Mouse (Mus musculus): Measurements from ENCODE around the gene Fbxw10. TPM values are rescaled to one million over a fixed set of nuclear protein-coding genes. Genes with fewer than 3 reads are reported as not detected.
A peak's percentile ranks its signal among the peaks of the same experiment; 100 is the strongest.

Gene Fbxw10
- polyA plus RNA-seq, 1 experiment from 2014 or later: 0.14 TPM

- Histone ChIP-seq H3K4me3 (replicated peaks) (no peak overlapping the region), H3K27me3 (replicated peaks) (no peaks in the 10 kb centered on the region), H3K4me2 (replicated peaks) (no peak overlapping the region), H3K9ac (no peak overlapping the region), H3K9me3 (no peaks in the 10 kb centered on the region), H3K27ac (0 out of 2 replicates have a peak overlapping the region, but pooled peaks have one; percentile 44), H3K4me1 (replicated peaks) (0 out of 2 replicates have a peak, but pooled peaks cover 7% of the 10 kb centered on the region), H3K36me3 (no peaks in the 10 kb centered on the region)
- ATAC-seq: no peak
- 48% methylated on average over 4 of the region's 4 CpGs for WGBS
Observed at GRCm38 (mm10) chr11:62847655-62848191, 854 bp downstream of the Fbxw10 start.

GRCm38 (mm10) chr11:62848301-62848700 is 1.4 kb downstream of the Fbxw10 start:
- Histone ChIP-seq H3K27me3 (replicated peaks) (no peaks in the 10 kb centered on the region), H3K4me1 (replicated peaks) (0 out of 2 replicates have a peak, but pooled peaks cover 7% of the 10 kb centered on the region), H3K9ac (no peak overlapping the region), H3K36me3 (no peaks in the 10 kb centered on the region), H3K4me2 (replicated peaks) (no peak overlapping the region), H3K4me3 (replicated peaks) (no peak overlapping the region), H3K9me3 (no peaks in the 10 kb centered on the region), H3K27ac (no peak overlapping the region)
- ATAC-seq: no peak
- 38% methylated on average over 2 of the region's 2 CpGs for WGBS

DNA sequence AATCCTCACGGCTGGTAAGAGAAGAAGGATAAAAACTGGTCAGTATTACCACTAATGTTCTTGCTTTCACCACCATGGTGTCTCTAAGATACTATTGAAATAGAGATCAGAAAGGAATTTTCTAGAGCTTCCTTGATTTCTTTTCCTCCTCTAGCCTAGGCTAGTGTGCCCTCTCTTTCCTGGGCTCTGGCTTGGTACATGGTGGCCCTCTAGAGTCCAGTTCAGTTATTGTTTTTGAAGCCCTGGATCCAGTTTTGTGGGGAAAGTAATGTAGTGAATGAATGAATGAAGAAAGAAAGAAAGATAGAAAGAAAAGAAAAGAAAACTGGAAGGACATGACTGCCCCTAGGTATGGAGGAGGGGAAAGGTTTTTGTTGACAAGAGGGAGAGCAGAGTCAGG is 4.3 kb downstream of the Fbxw10 start:
- H3K4me3 ChIP-seq (replicated peaks): no peak overlapping the region
- 95% methylated on average over 1 of the region's 1 CpGs for WGBS
- ATAC-seq: no peak

DNA sequence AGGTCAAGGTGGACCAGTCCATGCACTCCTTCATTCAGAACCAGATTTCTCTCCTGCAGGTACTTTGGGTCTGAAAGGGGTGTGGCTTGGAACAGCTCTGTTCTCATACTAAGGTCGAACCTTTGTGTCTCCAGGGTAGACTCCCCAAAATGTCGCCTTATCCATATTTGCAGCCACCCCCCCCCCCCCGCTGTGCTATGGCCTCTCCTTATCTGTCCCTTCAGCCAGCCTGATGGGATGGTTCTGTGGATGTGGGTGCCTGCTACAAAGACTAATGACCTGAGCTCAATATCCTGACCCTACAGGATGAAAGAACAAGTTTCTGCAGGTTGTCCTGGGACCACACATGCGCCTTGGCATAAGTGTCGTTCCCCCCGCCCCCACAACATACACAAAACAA is 6.5 kb downstream of the Fbxw10 start:
- Histone ChIP-seq H3K36me3 (no peaks in the 10 kb centered on the region), H3K4me3 (replicated peaks) (no peak overlapping the region)
- ATAC-seq: no peak

More for the DNA sequence above, 4.3 kb downstream of the Fbxw10 start:
- Histone ChIP-seq H3K9ac (no peak overlapping the region), H3K4me1 (replicated peaks) (0 out of 2 replicates have a peak, but pooled peaks cover 7% of the 10 kb centered on the region), H3K27ac (no peak overlapping the region), H3K4me2 (replicated peaks) (no peak overlapping the region), H3K27me3 (replicated peaks) (no peaks in the 10 kb centered on the region), H3K9me3 (no peaks in the 10 kb centered on the region), H3K36me3 (no peaks in the 10 kb centered on the region)

DNA sequence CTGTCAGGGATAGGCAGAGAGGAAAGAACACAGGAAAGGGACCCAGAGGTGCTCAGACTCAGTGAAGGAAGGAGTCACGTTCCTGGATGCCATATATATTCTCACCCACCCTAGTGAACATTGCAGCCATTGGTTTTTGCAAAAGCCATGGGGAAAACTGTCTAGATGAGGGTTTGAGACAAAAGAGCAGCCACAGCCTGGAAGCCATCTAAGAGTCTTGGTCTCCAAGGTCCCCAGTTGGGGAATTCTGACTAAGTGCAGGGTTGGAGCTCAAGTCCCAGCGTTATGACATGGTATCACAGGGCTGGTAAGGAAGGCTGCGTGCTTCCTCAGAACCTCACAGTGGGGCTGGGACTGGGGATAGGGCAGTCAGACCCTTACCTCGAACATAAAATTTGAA is 18.7 kb downstream of the Fbxw10 start:
- 71% methylated on average over 4 of the region's 4 CpGs for WGBS

More for the DNA sequence above, 6.5 kb downstream of the Fbxw10 start:
- Histone ChIP-seq H3K27me3 (replicated peaks) (no peaks in the 10 kb centered on the region), H3K4me2 (replicated peaks) (no peak overlapping the region), H3K27ac (no peak overlapping the region), H3K9ac (no peak overlapping the region), H3K9me3 (no peaks in the 10 kb centered on the region), H3K4me1 (replicated peaks) (no peaks in the 10 kb centered on the region)
- WGBS: 82% methylated on average over 6 of the region's 6 CpGs

DNA sequence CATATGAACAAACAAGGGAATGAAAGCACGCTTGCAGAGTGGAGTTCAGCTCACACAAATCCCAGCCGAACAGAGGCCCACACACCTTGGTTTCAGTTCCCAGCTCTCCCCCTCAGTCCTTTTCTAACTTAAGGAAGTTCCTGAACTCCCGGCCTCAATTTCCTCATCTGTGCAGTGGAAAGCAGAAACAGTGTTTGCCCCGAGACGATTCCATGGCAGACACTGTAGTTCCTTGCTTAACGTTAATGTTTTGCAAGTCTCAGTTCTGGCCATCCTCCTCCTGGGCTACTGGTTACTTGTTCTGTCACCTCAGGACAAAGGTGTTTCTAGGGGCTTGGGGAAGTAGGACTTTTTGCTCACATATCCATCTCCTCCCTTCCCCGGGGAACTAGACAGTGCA is 19.8 kb downstream of the Fbxw10 start:
- no peaks in the 10 kb centered on the region for H3K36me3 ChIP-seq
- no peak overlapping the region for H3K9ac ChIP-seq
- no peaks in the 10 kb centered on the region for H3K9me3 ChIP-seq
- no peak overlapping the region for H3K27ac ChIP-seq
- WGBS: 80% methylated on average over 7 of the region's 7 CpGs
- ATAC-seq: no peak
- no peaks in the 10 kb centered on the region for H3K4me1 ChIP-seq (replicated peaks)
- no peak overlapping the region for H3K4me2 ChIP-seq (replicated peaks)
- no peaks in the 10 kb centered on the region for H3K27me3 ChIP-seq (replicated peaks)
- no peak overlapping the region for H3K4me3 ChIP-seq (replicated peaks)

More for the DNA sequence above, 18.7 kb downstream of the Fbxw10 start:
- Histone ChIP-seq H3K9me3 (no peaks in the 10 kb centered on the region), H3K9ac (no peak overlapping the region), H3K27me3 (replicated peaks) (no peaks in the 10 kb centered on the region), H3K4me2 (replicated peaks) (no peak overlapping the region), H3K4me3 (replicated peaks) (no peak overlapping the region), H3K4me1 (replicated peaks) (no peaks in the 10 kb centered on the region), H3K27ac (no peak overlapping the region), H3K36me3 (no peaks in the 10 kb centered on the region)
- ATAC-seq: no peak

DNA sequence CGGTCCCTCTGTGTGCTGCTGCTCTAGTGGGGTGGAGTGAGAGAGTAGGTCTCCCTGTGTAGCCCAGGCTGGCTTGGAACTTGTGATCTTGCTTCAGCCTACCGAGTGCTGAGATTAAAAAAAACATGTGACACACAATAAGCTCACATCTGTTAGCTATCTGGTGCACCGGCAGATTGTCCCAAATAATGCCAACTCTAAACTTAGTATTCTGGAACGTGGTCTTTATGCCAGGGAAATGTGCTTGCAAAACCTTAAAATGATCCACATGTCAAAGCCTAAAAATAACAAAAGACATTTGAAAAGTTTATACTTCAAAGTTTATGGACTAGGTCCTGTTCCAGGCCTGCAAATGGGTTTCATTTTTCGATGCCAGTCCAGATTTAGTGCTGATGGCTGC is 22.3 kb downstream of the Fbxw10 start:
- Histone ChIP-seq H3K9me3 (no peaks in the 10 kb centered on the region), H3K27me3 (replicated peaks) (no peaks in the 10 kb centered on the region), H3K27ac (no peak overlapping the region), H3K9ac (no peak overlapping the region), H3K4me2 (replicated peaks) (no peak overlapping the region), H3K4me3 (replicated peaks) (no peak overlapping the region), H3K4me1 (replicated peaks) (no peaks in the 10 kb centered on the region), H3K36me3 (no peaks in the 10 kb centered on the region)
- 74% methylated on average over 5 of the region's 5 CpGs for WGBS
- no peak for ATAC-seq

- Histone ChIP-seq H3K4me2 (replicated peaks) (no peak overlapping the region), H3K9me3 (no peaks in the 10 kb centered on the region), H3K4me1 (replicated peaks) (no peaks in the 10 kb centered on the region), H3K4me3 (replicated peaks) (no peak overlapping the region), H3K9ac (no peak overlapping the region), H3K27ac (no peak overlapping the region), H3K36me3 (no peaks in the 10 kb centered on the region), H3K27me3 (replicated peaks) (no peaks in the 10 kb centered on the region)
- 76% methylated on average over 8 of the region's 8 CpGs for WGBS
- no peak for ATAC-seq
Observed at GRCm38 (mm10) chr11:62869715-62870371, 23.0 kb downstream of the Fbxw10 start.

DNA sequence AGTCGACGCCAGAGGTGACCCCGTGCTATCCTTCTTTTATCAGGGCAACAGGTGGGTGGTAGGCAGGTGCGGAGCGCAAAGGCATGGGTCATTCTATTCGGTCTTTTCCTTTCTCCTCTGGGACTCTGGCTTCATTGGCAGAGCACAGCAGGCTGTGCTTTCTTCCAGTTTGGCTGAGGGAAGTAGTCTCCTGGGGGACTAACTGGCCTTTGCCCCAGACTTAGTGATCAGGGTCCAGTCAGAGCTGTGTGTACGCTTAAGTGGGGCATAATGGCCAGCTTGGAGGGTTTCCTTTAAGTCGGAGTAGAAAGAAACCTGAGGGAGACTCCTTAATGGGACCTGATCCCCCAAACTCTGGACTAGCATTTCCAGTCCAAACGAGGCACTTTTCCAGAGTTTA is 26.6 kb downstream of the Fbxw10 start:
- no peak overlapping the region for H3K27ac ChIP-seq
- no peaks in the 10 kb centered on the region for H3K36me3 ChIP-seq
- no peaks in the 10 kb centered on the region for H3K9me3 ChIP-seq
- H3K9ac ChIP-seq: no peak overlapping the region
- H3K4me3 ChIP-seq (replicated peaks): no peak overlapping the region
- H3K27me3 ChIP-seq (replicated peaks): no peaks in the 10 kb centered on the region
- no peak for ATAC-seq
- no peak overlapping the region for H3K4me2 ChIP-seq (replicated peaks)
- no peaks in the 10 kb centered on the region for H3K4me1 ChIP-seq (replicated peaks)
- WGBS: 68% methylated on average over 9 of the region's 9 CpGs

GRCm38 (mm10) chr11:62875696-62876095 is 28.8 kb downstream of the Fbxw10 start:
- no peaks in the 10 kb centered on the region for H3K9me3 ChIP-seq
- 94% methylated on average over 1 of the region's 1 CpGs for WGBS
- no peaks in the 10 kb centered on the region for H3K27me3 ChIP-seq (replicated peaks)
- no peak overlapping the region for H3K9ac ChIP-seq
- no peaks in the 10 kb centered on the region for H3K36me3 ChIP-seq
- no peak overlapping the region for H3K4me2 ChIP-seq (replicated peaks)
- no peak for ATAC-seq
- no peak overlapping the region for H3K4me3 ChIP-seq (replicated peaks)
- no peak overlapping the region for H3K27ac ChIP-seq
- H3K4me1 ChIP-seq (replicated peaks): no peaks in the 10 kb centered on the region

DNA sequence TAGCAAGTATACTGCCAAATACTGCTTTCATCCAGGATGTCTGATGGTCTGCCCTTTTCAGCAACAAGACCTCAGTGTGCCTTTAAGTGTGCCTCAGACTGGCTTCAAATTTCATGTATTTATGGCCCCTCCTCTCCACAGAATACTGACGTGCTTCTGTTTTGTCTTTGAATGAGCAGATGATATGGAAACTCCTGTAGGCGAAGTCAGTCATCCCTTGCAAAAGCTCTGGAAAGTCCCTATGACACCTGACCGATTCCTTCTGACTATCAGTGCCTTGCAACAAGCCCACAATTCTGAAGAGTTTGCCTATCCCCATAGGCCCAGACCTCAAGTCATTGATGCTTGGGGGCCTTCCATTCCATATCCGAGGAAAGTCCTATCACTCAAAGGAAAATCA is 29.6 kb downstream of the Fbxw10 start:
- H3K4me3 ChIP-seq (replicated peaks): no peak overlapping the region
- 79% methylated on average over 4 of the region's 4 CpGs for WGBS
- no peak for ATAC-seq
- H3K9me3 ChIP-seq: no peaks in the 10 kb centered on the region
- H3K4me1 ChIP-seq (replicated peaks): no peaks in the 10 kb centered on the region
- H3K27me3 ChIP-seq (replicated peaks): no peaks in the 10 kb centered on the region
- H3K9ac ChIP-seq: no peak overlapping the region
- no peaks in the 10 kb centered on the region for H3K36me3 ChIP-seq
- no peak overlapping the region for H3K27ac ChIP-seq
- H3K4me2 ChIP-seq (replicated peaks): no peak overlapping the region

GRCm38 (mm10) chr11:62877391-62877790 is 30.5 kb downstream of the Fbxw10 start:
- no peaks in the 10 kb centered on the region for H3K9me3 ChIP-seq
- H3K9ac ChIP-seq: no peak overlapping the region
- no peak overlapping the region for H3K4me3 ChIP-seq (replicated peaks)
- H3K27ac ChIP-seq: no peak overlapping the region
- H3K36me3 ChIP-seq: no peaks in the 10 kb centered on the region
- H3K4me2 ChIP-seq (replicated peaks): no peak overlapping the region
- no peaks in the 10 kb centered on the region for H3K27me3 ChIP-seq (replicated peaks)
- no peaks in the 10 kb centered on the region for H3K4me1 ChIP-seq (replicated peaks)
- WGBS: 82% methylated on average over 1 of the region's 1 CpGs
- no peak for ATAC-seq

- Histone ChIP-seq H3K27ac (0 out of 2 replicates have a peak overlapping the region, but pooled peaks have one; percentile 9), H3K4me1 (replicated peaks) (no peaks in the 10 kb centered on the region), H3K9me3 (no peaks in the 10 kb centered on the region), H3K27me3 (replicated peaks) (no peaks in the 10 kb centered on the region), H3K4me2 (replicated peaks) (peak overlapping the region; percentile 71), H3K36me3 (no peaks in the 10 kb centered on the region), H3K9ac (no peak overlapping the region), H3K4me3 (replicated peaks) (peak overlapping the region; percentile 73)
- whole genome bisulfite sequencing: 22% methylated on average over 9 of the region's 9 CpGs
- peak; percentile 32 for ATAC-seq
Observed at GRCm38 (mm10) chr11:62878728-62879127, 31.9 kb downstream of the Fbxw10 start.
